Mouse (Mus musculus) small intestine, adult 2 months (tissue): ENCODE measurements around the gene Ice1. TPM values are rescaled to one million over a fixed set of nuclear protein-coding genes. Genes with fewer than 3 reads are reported as not detected.

ENCODE experiments used
- H3K27ac ChIP-seq: fragments of 200-500 bp; 2 replicates; pipeline ENCODE4 v1.5.1; 2012; ENCODE audit warnings: low read depth, low read length, control low read depth, inconsistent platforms; ENCODE audit not compliant: insufficient read depth
- H3K27me3 ChIP-seq: fragments of 200-500 bp; 2 replicates; pipeline ENCODE4 v1.6.1; 2012; ENCODE audit warnings: mild to moderate bottlenecking, moderate library complexity, low read length, inconsistent platforms; ENCODE audit not compliant: control insufficient read depth, insufficient read depth
- H3K36me3 ChIP-seq: fragments of 200-500 bp; 2 replicates; pipeline ENCODE4 v1.6.1; 2012; ENCODE audit warnings: mild to moderate bottlenecking, low read length, control low read depth, inconsistent platforms; ENCODE audit not compliant: control insufficient read depth, insufficient read depth
- H3K4me1 ChIP-seq: fragments of 200-500 bp; 2 replicates; pipeline ENCODE4 v1.6.1; 2012; ENCODE audit warnings: low read length, inconsistent platforms, mixed read lengths; ENCODE audit not compliant: control insufficient read depth, insufficient read depth, insufficient read length
- H3K4me3 ChIP-seq: fragments of 200-500 bp; 2 replicates; pipeline ENCODE4 v1.5.1; 2012; ENCODE audit warnings: low read depth, mild to moderate bottlenecking, control low read depth, inconsistent platforms, low read length, moderate library complexity
- CTCF ChIP-seq: fragments of 200-500 bp; IDR thresholded peaks from 2 replicates; pipeline ENCODE4 v1.5.1; 2012; ENCODE audit warnings: low read depth, mild to moderate bottlenecking, control low read depth, inconsistent platforms, low read length, moderate library complexity, mixed read lengths; ENCODE audit not compliant: insufficient replicate concordance, insufficient read length; ENCODE audit errors: extremely low read depth
- POLR2A ChIP-seq: fragments of 200-500 bp; IDR thresholded peaks from 2 replicates; pipeline ENCODE4 v1.6.1; 2012; ENCODE audit warnings: low read depth, mild to moderate bottlenecking, control low read depth, inconsistent platforms, low read length, moderate library complexity
- WGBS: fragments of 180-500 bp; shearing (Covaris S2); methylation state at CpG from one replicate; pipeline ENCODE4 v1.1.7; 2018; 5-methylcytosine and 5-hydroxymethylcytosine counted together
- polyA plus RNA-seq: library from polyadenylated mRNA; depleted of rRNA; stranded (reverse); fragments of >200 nt; gene quantifications from 2 replicates; pipeline ENCODE4 v1.2.3, GENCODE M21; 2012

Gene Ice1
- polyA plus RNA-seq, 1 experiment, result 7.7 TPM

GRCm38 (mm10) chr13:70676243-70677183 is 39.1 kb upstream of the Ice1 start:
- no peak for TF ChIP-seq POLR2A
- no peak for TF ChIP-seq CTCF
- H3K36me3 ChIP-seq, result no peaks in the 10 kb centered on the region
- no peak overlapping the region for H3K27ac ChIP-seq
- 40% methylated on average over 20 of the region's 20 CpGs for WGBS
- peaks cover 7% of the 10 kb centered on the region; the same call in 1 of the 2 replicates for H3K4me1 ChIP-seq
- no peaks in the 10 kb centered on the region for H3K27me3 ChIP-seq
- no peak overlapping the region for H3K4me3 ChIP-seq

- H3K4me3 ChIP-seq, result no peak overlapping the region
- 87% methylated on average over 10 of the region's 10 CpGs for WGBS
- H3K27me3 ChIP-seq, result no peaks in the 10 kb centered on the region
- no peak overlapping the region for H3K27ac ChIP-seq
- H3K4me1 ChIP-seq, result peaks cover 4% of the 10 kb centered on the region; the same call in 1 of the 2 replicates
- H3K36me3 ChIP-seq, result no peaks in the 10 kb centered on the region
- TF ChIP-seq POLR2A, result no peak
- TF ChIP-seq CTCF, result no peak
Measured at GRCm38 (mm10) chr13:70674998-70675397, 37.6 kb upstream of the Ice1 start.

- TF ChIP-seq POLR2A (no peak), CTCF (no peak)
- 71% methylated on average over 4 of the region's 4 CpGs for WGBS
Measured at GRCm38 (mm10) chr13:70670080-70670479, 32.6 kb upstream of the Ice1 start.

GRCm38 (mm10) chr13:70659715-70660114 is 22.3 kb upstream of the Ice1 start:
- whole genome bisulfite sequencing, result 63% methylated on average over 4 of the region's 4 CpGs
- H3K4me1 ChIP-seq, result no peaks in the 10 kb centered on the region
- no peak for TF ChIP-seq CTCF
- no peak for TF ChIP-seq POLR2A
- H3K27me3 ChIP-seq, result no peaks in the 10 kb centered on the region
- H3K27ac ChIP-seq, result no peak overlapping the region
- no peak overlapping the region for H3K4me3 ChIP-seq
- no peaks in the 10 kb centered on the region for H3K36me3 ChIP-seq

More at GRCm38 (mm10) chr13:70670080-70670479, 32.6 kb upstream of the Ice1 start:
- Histone ChIP-seq H3K36me3 (no peaks in the 10 kb centered on the region), H3K4me3 (no peak overlapping the region), H3K27me3 (no peaks in the 10 kb centered on the region), H3K27ac (no peak overlapping the region), H3K4me1 (no peaks in the 10 kb centered on the region)

- H3K27me3 ChIP-seq, result no peaks in the 10 kb centered on the region
- H3K27ac ChIP-seq, result no peak overlapping the region
- WGBS, result 59% methylated on average over 4 of the region's 4 CpGs
- H3K4me1 ChIP-seq, result no peaks in the 10 kb centered on the region
- TF ChIP-seq CTCF, result no peak
- TF ChIP-seq POLR2A, result no peak
- H3K4me3 ChIP-seq, result no peak overlapping the region
- H3K36me3 ChIP-seq, result no peaks in the 10 kb centered on the region
Measured at GRCm38 (mm10) chr13:70656741-70657140, 19.3 kb upstream of the Ice1 start.

GRCm38 (mm10) chr13:70656329-70656728 is 18.9 kb upstream of the Ice1 start:
- Histone ChIP-seq H3K4me1 (no peaks in the 10 kb centered on the region), H3K27me3 (no peaks in the 10 kb centered on the region), H3K27ac (no peak overlapping the region), H3K36me3 (no peaks in the 10 kb centered on the region), H3K4me3 (no peak overlapping the region)
- TF ChIP-seq CTCF (no peak), POLR2A (no peak)
- WGBS, result 30% methylated on average over 8 of the region's 8 CpGs

GRCm38 (mm10) chr13:70655570-70655969 is 18.1 kb upstream of the Ice1 start:
- H3K27ac ChIP-seq, result no peak overlapping the region
- no peak for TF ChIP-seq CTCF
- TF ChIP-seq POLR2A, result no peak
- H3K36me3 ChIP-seq, result no peaks in the 10 kb centered on the region
- no peaks in the 10 kb centered on the region for H3K27me3 ChIP-seq
- no peaks in the 10 kb centered on the region for H3K4me1 ChIP-seq
- H3K4me3 ChIP-seq, result no peak overlapping the region
- 54% methylated on average over 12 of the region's 12 CpGs for WGBS
